Mouse (Mus musculus) embryonic facial prominence, embryonic 14.5 days (tissue): Measurements from ENCODE around the gene Mrpl36. TPM values are rescaled to one million over a fixed set of nuclear protein-coding genes. Genes with fewer than 3 reads are reported as not detected.

Experiments
- ATAC-seq: fragments of 200-750 bp; cut with Nextera tagmentation; 2 replicates; pipeline ENCODE4 v1.8.0; 2017; ENCODE audit warnings: low read depth, moderate number of reproducible peaks, moderate TSS enrichment
- DNase-seq: peaks from one replicate; pipeline ENCODE4 v3.0.0-alpha.2; 2015; ENCODE audit warnings: low spot score
- H3K27ac ChIP-seq: fragments of 300-500 bp; sonication (generic); replicated peaks from 2 replicates; pipeline ENCODE4 v1.5.1; 2014; ENCODE audit warnings: low read depth, mild to moderate bottlenecking, low read length, moderate library complexity
- H3K27me3 ChIP-seq: fragments of 300-500 bp; sonication (generic); replicated peaks from 2 replicates; pipeline ENCODE4 v1.6.1; 2014; ENCODE audit warnings: low read length; ENCODE audit not compliant: control insufficient read depth, insufficient read depth
- H3K36me3 ChIP-seq: fragments of 300-500 bp; sonication (generic); 2 replicates; pipeline ENCODE4 v1.6.1; 2014; ENCODE audit warnings: low read length, mixed read lengths; ENCODE audit not compliant: control insufficient read depth, insufficient read depth
- H3K4me1 ChIP-seq: fragments of 300-500 bp; sonication (generic); 2 replicates; pipeline ENCODE4 v1.6.1; 2014; ENCODE audit warnings: antibody characterized with exemption, low read length; ENCODE audit not compliant: control insufficient read depth, insufficient read depth
- H3K4me2 ChIP-seq: fragments of 300-500 bp; sonication (generic); 2 replicates; pipeline ENCODE4 v1.6.1; 2014; ENCODE audit warnings: low read depth, mild to moderate bottlenecking, low read length, moderate library complexity, mixed read lengths
- H3K4me3 ChIP-seq: fragments of 300-500 bp; sonication (generic); 2 replicates; pipeline ENCODE4 v1.5.1; 2014; ENCODE audit warnings: low read depth, mild to moderate bottlenecking, low read length
- H3K9ac ChIP-seq: fragments of 300-500 bp; sonication (generic); 2 replicates; pipeline ENCODE4 v1.6.1; 2014; ENCODE audit warnings: low read depth, mild to moderate bottlenecking, low read length, moderate library complexity, mixed read lengths
- H3K9me3 ChIP-seq: fragments of 300-500 bp; sonication (generic); 2 replicates; pipeline ENCODE4 v1.6.1; 2016; ENCODE audit warnings: low read length; ENCODE audit not compliant: control insufficient read depth
- WGBS: fragments of 180-500 bp; shearing (Covaris S2); extraction: QIAGEN DNeasy Blood & Tissue Kit; methylation state at CpG from one replicate; pipeline ENCODE4 v1.1.7; 2014; 5-methylcytosine and 5-hydroxymethylcytosine counted together
- polyA plus RNA-seq: library from polyadenylated mRNA; unstranded; fragments of >200 nt; fragmentation: Nextera tagmentation; extraction: Ambion mirVana; gene quantifications from 2 replicates; pipeline ENCODE4 v1.2.1, GENCODE M21; 2014

The Mrpl36 gene
- polyA plus RNA-seq, 1 experiment from 2014 or later, result 103 TPM

DNA sequence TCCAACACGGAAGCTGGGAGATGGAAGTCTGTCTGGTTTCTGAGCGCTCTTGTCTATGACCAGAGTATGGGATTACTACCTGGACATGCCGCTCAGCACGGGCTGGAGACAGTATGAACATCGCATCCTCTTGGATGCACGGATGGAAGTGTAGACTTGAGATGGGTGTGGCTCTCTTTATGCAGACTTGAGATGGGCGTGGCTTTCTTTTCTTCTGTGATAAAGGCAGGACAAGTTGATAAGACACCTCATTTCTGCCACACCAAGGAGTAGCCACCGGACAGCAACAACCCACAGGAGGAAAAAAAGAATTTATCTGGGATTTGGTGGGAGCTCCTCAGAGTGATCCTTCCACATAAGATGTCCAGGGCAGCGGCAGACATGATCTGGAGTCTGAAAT is 22.4 kb downstream of the Mrpl36 start:
- ATAC-seq (no peak), DNase-seq (no peak)
- WGBS, result 88% methylated on average over 9 of the region's 9 CpGs
- Histone ChIP-seq H3K9me3 (no peaks in the 10 kb centered on the region), H3K4me3 (no peak overlapping the region), H3K9ac (no peak overlapping the region), H3K27me3 (no peaks in the 10 kb centered on the region), H3K27ac (no peak overlapping the region), H3K4me2 (no peak overlapping the region), H3K4me1 (no peaks in the 10 kb centered on the region), H3K36me3 (no peaks in the 10 kb centered on the region)

DNA sequence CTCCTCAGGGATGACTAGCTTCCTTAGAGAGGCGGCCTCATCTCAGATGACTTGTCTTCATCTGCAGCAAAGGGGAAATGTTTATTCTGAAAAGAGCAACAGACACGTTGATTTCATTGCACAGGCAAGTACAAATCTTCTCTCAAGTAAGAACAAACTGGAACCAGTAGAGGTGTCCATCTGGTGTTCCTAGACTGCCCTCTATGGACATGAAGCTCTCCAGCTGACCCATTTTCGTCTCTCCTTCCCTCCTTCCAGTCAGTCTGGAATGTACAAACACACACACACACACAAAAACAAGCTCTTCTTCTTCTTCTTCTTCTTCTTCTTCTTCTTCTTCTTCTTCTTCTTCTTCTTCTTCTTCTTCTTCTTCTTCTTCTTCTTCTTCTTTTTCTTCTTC is 23.6 kb downstream of the Mrpl36 start:
- H3K27ac ChIP-seq, result no peak overlapping the region
- ATAC-seq, result no peak
- 65% methylated on average over 3 of the region's 3 CpGs for WGBS
- DNase-seq, result no peak
- no peaks in the 10 kb centered on the region for H3K9me3 ChIP-seq
- H3K36me3 ChIP-seq, result no peaks in the 10 kb centered on the region
- H3K4me1 ChIP-seq, result no peaks in the 10 kb centered on the region
- H3K9ac ChIP-seq, result no peak overlapping the region
- H3K27me3 ChIP-seq, result no peaks in the 10 kb centered on the region
- no peak overlapping the region for H3K4me2 ChIP-seq
- no peak overlapping the region for H3K4me3 ChIP-seq

DNA sequence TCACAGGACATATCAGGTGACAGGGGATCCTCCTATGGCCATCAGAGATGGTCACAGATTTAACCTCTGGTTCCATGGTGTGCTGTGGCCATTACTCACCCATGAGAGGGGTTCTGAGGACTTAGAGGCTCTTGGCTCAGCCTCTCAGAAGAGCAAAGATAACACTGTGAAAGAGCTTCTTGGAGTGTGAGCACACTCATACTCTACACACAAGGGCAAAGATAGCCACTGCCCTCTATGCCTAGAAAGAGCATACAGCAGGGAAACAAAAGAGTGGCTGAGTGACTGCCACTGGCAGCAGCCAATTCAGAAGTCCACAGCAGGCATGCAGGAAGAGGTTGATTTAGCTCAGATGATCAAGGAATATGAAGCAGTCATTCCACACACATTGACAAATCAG is 24.2 kb downstream of the Mrpl36 start:
- Histone ChIP-seq H3K4me2 (no peak overlapping the region), H3K4me3 (no peak overlapping the region), H3K9ac (no peak overlapping the region), H3K27me3 (no peaks in the 10 kb centered on the region), H3K36me3 (no peaks in the 10 kb centered on the region), H3K27ac (no peak overlapping the region), H3K4me1 (no peaks in the 10 kb centered on the region), H3K9me3 (no peaks in the 10 kb centered on the region)
- no peak for DNase-seq
- ATAC-seq, result no peak

DNA sequence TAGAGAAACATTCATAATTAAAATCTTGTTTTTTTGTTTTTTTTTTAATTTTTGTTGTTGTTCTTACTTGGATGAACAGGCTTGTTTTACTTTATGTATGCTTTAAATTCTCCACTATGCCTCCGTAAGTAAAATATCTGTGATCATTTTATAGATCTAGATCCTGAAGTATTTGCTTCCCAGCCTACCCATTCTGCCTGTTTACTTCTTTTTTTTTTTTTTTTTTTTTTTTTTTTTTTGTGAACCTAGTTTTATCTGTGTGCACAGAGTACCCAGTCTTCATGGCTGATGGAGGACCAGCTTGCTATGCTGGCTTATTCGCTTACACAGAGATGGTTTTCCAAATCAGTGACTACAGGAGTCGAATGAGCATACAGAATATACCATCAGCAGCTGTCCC is 28.8 kb downstream of the Mrpl36 start:
- ATAC-seq, result no peak
- no peak for DNase-seq
- Histone ChIP-seq H3K4me3 (no peak overlapping the region), H3K9ac (no peak overlapping the region), H3K4me1 (no peaks in the 10 kb centered on the region), H3K27me3 (no peaks in the 10 kb centered on the region), H3K27ac (no peak overlapping the region), H3K36me3 (no peaks in the 10 kb centered on the region), H3K4me2 (no peak overlapping the region), H3K9me3 (no peaks in the 10 kb centered on the region)
- WGBS, result 83% methylated on average over 3 of the region's 3 CpGs

DNA sequence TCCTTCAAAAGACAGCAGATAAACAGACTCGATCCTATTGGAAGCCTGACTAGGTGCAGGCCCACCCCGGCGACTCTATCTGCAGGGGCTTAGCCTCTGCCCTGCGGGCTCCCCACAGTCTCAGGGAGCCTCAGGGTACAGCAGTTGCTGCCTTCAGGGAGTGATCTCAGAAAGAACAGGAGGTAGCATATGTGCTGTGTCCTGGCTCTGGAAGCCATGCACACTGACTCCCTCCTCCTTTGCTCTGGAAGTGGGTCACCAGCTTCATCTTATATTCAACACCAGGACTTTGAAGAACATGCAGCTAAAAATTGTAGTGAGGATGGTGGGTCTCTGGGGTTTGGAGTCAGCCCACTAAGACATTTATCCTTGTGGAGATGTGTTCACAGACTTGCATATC is 45.1 kb downstream of the Mrpl36 start:
- no peak for ATAC-seq

DNA sequence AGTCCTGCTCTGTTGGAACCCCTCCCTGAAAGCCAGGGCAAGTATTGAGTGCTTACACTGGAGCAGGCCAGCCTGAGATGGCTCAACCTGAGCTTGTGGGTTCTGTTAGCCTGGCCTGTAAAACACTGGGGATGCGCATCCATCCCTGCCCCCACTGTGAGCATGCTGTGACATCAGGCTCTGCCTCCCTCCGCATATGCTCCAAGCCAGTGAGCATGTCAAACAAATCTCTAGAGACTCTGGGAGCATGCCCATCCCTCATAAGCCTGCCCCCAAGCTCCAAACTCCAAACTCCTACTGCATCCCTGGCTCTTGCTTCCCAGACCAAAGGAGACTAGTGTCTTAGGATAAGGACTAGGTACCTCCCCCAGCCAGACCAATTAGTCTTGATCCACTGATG is 46.3 kb downstream of the Mrpl36 start:
- DNase-seq (peak; percentile 8), ATAC-seq (no peak)
- 71% methylated on average over 2 of the region's 2 CpGs for WGBS

More for the DNA sequence above, 45.1 kb downstream of the Mrpl36 start:
- whole genome bisulfite sequencing, result 69% methylated on average over 4 of the region's 4 CpGs
- no peaks in the 10 kb centered on the region for H3K4me1 ChIP-seq
- H3K27ac ChIP-seq, result no peak overlapping the region
- no peak overlapping the region for H3K9ac ChIP-seq
- H3K4me3 ChIP-seq, result no peak overlapping the region
- H3K27me3 ChIP-seq, result no peaks in the 10 kb centered on the region
- H3K36me3 ChIP-seq, result no peaks in the 10 kb centered on the region
- H3K4me2 ChIP-seq, result no peak overlapping the region
- no peak for DNase-seq
- no peaks in the 10 kb centered on the region for H3K9me3 ChIP-seq

DNA sequence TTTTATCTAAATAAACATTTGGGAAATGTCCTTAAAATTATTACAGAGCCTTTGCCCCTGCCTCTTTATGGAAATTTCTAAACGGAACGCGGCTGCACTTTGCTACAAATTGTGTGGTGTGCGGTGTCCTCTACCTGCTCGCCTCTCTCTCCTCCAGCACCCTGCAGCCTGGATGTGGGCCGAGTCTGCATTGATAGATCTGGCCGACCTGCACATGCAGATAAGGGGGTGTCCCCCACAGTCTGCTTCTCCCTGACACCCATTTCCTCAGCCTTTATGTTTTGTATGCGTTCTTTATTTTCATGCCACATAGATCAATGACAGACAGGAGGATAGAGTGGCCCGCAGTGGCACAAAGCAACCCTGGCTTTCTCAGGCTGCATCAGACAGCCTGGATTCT is 49.3 kb downstream of the Mrpl36 start:
- no peak for ATAC-seq
- Histone ChIP-seq H3K27me3 (no peaks in the 10 kb centered on the region), H3K9ac (no peak overlapping the region), H3K4me1 (no peaks in the 10 kb centered on the region), H3K4me2 (no peak overlapping the region), H3K9me3 (no peaks in the 10 kb centered on the region), H3K27ac (no peak overlapping the region), H3K36me3 (no peaks in the 10 kb centered on the region), H3K4me3 (no peak overlapping the region)
- DNase-seq, result no peak
- WGBS, result 86% methylated on average over 9 of the region's 9 CpGs

More for the DNA sequence above, 46.3 kb downstream of the Mrpl36 start:
- Histone ChIP-seq H3K9ac (no peak overlapping the region), H3K36me3 (no peaks in the 10 kb centered on the region), H3K27ac (no peak overlapping the region), H3K4me2 (no peak overlapping the region), H3K27me3 (no peaks in the 10 kb centered on the region), H3K4me3 (no peak overlapping the region), H3K9me3 (no peaks in the 10 kb centered on the region), H3K4me1 (no peaks in the 10 kb centered on the region)

Other genes with a start within 250 kb of the Mrpl36 start
- 4.6 and 7.5 TPM in 2 replicates for gene Irx4, start 68.0 kb upstream of the Mrpl36 start, polyA plus RNA-seq
- 347 and 386 TPM in 2 replicates for gene Ndufs6, start within 50 bp of the Mrpl36 start, polyA plus RNA-seq
- 39.4 and 43.6 TPM in 2 replicates for gene Lpcat1, start 138.7 kb downstream of the Mrpl36 start, polyA plus RNA-seq
- gene Slc6a3, start 208.2 kb downstream of the Mrpl36 start, polyA plus RNA-seq, result 0.17 TPM in 1 of 2 replicates, not detected in the other